Mouse (Mus musculus) limb, embryonic 11.5 days (tissue): ENCODE measurements around the gene Slc7a5. TPM values are rescaled to one million over a fixed set of nuclear protein-coding genes. Genes with fewer than 3 reads are reported as not detected.

Experiments used
- ATAC-seq: fragments of 200-750 bp; cut with Nextera tagmentation; 2 replicates; pipeline ENCODE4 v1.8.0; 2017; ENCODE audit warnings: low read depth; ENCODE audit not compliant: insufficient number of reproducible peaks, low FRiP score, low TSS enrichment
- DNase-seq: peaks from one replicate; pipeline ENCODE4 v3.0.0-alpha.2; 2015; ENCODE audit warnings: low spot score
- H3K27ac ChIP-seq: fragments of 300-500 bp; sonication (generic); replicated peaks from 2 replicates; pipeline ENCODE4 v1.5.1; 2014; ENCODE audit warnings: low read depth, mild to moderate bottlenecking, low read length
- H3K27me3 ChIP-seq: fragments of 300-500 bp; sonication (generic); 2 replicates; pipeline ENCODE4 v1.6.1; 2014; ENCODE audit warnings: mild to moderate bottlenecking, low read length, mixed read lengths; ENCODE audit not compliant: control insufficient read depth, insufficient read depth
- H3K36me3 ChIP-seq: fragments of 300-500 bp; sonication (generic); 2 replicates; pipeline ENCODE4 v1.6.1; 2014; ENCODE audit warnings: mild to moderate bottlenecking, low read length, moderate library complexity, mixed read lengths; ENCODE audit not compliant: control insufficient read depth, insufficient read depth
- H3K4me1 ChIP-seq: fragments of 300-500 bp; sonication (generic); 2 replicates; pipeline ENCODE4 v1.6.1; 2014; ENCODE audit warnings: low read length, mixed read lengths; ENCODE audit not compliant: control insufficient read depth, insufficient read depth
- H3K4me2 ChIP-seq: fragments of 300-500 bp; sonication (generic); 2 replicates; pipeline ENCODE4 v1.6.1; 2014; ENCODE audit warnings: low read depth, mild to moderate bottlenecking, moderate library complexity; ENCODE audit not compliant: severe bottlenecking
- H3K4me3 ChIP-seq: fragments of 300-500 bp; sonication (generic); 2 replicates; pipeline ENCODE4 v1.5.1; 2014; ENCODE audit warnings: low read depth, low read length
- H3K9ac ChIP-seq: fragments of 300-500 bp; sonication (generic); 2 replicates; pipeline ENCODE4 v1.6.1; 2014; ENCODE audit warnings: mild to moderate bottlenecking, low read length
- H3K9me3 ChIP-seq: fragments of 300-500 bp; sonication (generic); 2 replicates; pipeline ENCODE4 v1.6.1; 2016; ENCODE audit warnings: low read length; ENCODE audit not compliant: control insufficient read depth
- WGBS: fragments of 180-500 bp; shearing (Covaris S2); extraction: QIAGEN DNeasy Blood & Tissue Kit; methylation state at CpG from one replicate; pipeline ENCODE4 v1.1.7; 2014; 5-methylcytosine and 5-hydroxymethylcytosine counted together
- polyA plus RNA-seq: library from polyadenylated mRNA; unstranded; fragments of >200 nt; fragmentation: Nextera tagmentation; extraction: Ambion mirVana; gene quantifications from 2 replicates; pipeline ENCODE4 v1.2.1, GENCODE M21; 2014

Slc7a5 gene
- polyA plus RNA-seq, 1 experiment from 2014 or later: 15.2 TPM

DNA sequence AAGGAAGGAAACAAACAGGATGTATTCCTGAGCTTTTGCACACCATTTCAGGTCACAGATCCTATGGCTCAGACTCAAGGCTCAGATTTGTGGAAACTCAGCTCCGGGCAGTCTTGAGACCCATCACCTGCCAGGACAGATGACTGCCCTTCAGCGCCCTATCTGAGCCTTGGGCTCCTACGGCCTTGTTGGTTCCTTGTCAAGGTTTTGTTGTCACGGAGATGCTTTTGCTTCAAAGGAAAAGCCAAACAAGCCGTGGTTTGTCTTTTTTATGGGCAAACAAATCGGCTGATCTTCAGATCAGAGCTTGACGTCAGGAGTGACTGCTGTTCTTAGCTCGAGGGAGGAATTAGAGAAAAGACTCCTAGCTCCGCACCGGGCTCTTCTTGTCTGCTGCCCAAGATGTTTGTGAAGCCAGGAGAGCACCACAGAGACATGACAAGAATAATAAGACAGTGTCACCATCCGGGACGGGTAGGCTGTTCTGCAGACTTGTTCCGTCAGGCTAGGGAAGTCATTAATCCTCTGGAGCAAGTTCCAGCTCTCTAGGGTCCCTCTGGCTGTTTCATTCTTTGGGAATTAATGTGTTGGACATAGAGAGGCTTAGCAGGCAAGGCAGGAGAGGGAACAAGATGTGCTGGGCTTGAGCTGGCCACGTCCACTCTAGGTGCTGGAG, 51.3 kb downstream of the Slc7a5 start:
- no peaks in the 10 kb centered on the region for H3K4me1 ChIP-seq
- no peak overlapping the region for H3K4me3 ChIP-seq
- no peak overlapping the region for H3K4me2 ChIP-seq
- ATAC-seq: no peak
- DNase-seq: no peak
- H3K9me3 ChIP-seq: no peaks in the 10 kb centered on the region
- WGBS: 85% methylated on average over 14 of the region's 14 CpGs
- H3K27ac ChIP-seq: no peak overlapping the region
- H3K27me3 ChIP-seq: no peaks in the 10 kb centered on the region
- H3K36me3 ChIP-seq: no peaks in the 10 kb centered on the region
- no peak overlapping the region for H3K9ac ChIP-seq

DNA sequence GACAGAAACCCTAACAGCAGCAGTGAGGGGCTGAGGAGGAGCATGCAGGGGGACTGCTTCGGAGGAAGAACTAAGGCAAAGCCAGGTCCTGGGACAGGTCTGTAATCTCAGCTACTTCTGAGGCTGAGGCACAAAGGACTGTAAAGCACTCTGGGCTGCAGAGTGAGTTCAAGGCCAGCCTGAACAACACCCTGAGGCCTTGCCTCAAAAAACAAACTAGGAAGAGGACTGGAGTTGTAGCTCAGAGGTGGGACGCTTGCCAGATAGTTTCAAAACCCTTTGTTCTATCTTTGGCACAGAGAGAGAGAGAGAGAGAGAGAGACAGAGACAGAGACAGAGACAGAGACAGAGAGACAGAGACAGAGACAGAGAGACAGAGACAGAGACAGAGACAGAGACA, 53.9 kb downstream of the Slc7a5 start:
- H3K27ac ChIP-seq: no peak overlapping the region
- 86% methylated on average over 2 of the region's 2 CpGs for WGBS

DNA sequence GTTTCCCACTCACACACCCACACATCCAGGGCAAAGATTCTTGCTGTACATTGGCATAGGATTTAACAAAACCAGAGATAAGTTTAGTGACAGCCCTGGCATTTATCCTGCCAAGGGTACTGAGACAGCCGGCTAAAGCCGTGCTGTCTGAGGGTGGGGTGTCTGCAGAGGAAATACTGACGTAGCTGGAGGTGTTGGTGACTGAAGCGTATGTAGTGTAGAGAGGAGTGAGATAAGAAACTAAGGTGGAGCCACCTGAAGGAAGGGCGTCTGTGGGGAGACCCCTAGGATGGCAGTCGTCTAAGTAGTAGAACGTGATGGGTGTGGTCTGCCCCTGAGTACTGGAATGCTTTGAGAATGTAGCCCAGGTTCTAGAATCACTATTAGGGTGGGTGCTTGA, 55.0 kb downstream of the Slc7a5 start:
- ATAC-seq (no peak), DNase-seq (no peak)
- Histone ChIP-seq H3K36me3 (no peaks in the 10 kb centered on the region), H3K27me3 (no peaks in the 10 kb centered on the region), H3K9ac (no peak overlapping the region), H3K27ac (no peak overlapping the region), H3K4me2 (no peak overlapping the region), H3K4me1 (no peaks in the 10 kb centered on the region), H3K9me3 (no peaks in the 10 kb centered on the region), H3K4me3 (no peak overlapping the region)
- 61% methylated on average over 7 of the region's 7 CpGs for WGBS

More for the DNA sequence above, 53.9 kb downstream of the Slc7a5 start:
- no peaks in the 10 kb centered on the region for H3K4me1 ChIP-seq
- ATAC-seq: no peak
- H3K9me3 ChIP-seq: no peaks in the 10 kb centered on the region
- no peaks in the 10 kb centered on the region for H3K36me3 ChIP-seq
- H3K9ac ChIP-seq: no peak overlapping the region
- H3K4me3 ChIP-seq: no peak overlapping the region
- no peak for DNase-seq
- no peaks in the 10 kb centered on the region for H3K27me3 ChIP-seq
- no peak overlapping the region for H3K4me2 ChIP-seq

DNA sequence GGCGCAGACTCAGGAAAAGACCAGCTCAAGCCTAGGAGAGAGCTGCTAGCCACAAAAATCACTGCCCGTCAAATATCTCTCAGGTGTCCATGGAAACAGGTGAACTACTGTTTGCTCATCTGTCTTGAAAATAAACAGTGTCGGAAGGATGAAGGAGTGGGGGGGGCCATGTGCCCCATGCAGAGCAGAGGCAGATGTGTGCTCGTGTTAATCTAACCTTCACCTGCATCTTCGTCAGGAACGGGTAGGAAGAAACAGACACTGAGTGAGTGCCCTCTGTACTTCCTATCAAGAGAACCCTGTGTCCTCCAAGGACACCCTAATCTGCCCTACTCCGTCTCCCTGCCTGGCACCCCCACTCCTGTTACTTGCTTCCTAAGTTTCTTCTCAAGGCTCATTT, 55.8 kb downstream of the Slc7a5 start:
- no peak for ATAC-seq
- Histone ChIP-seq H3K9ac (no peak overlapping the region; the same call in 1 of the 2 replicates), H3K4me3 (no peak overlapping the region), H3K27ac (no peak overlapping the region), H3K27me3 (no peaks in the 10 kb centered on the region), H3K4me2 (0 out of 2 replicates have a peak overlapping the region, but pooled peaks have one; percentile 2), H3K9me3 (no peaks in the 10 kb centered on the region), H3K36me3 (no peaks in the 10 kb centered on the region), H3K4me1 (no peaks in the 10 kb centered on the region)
- DNase-seq: no peak
- WGBS: 58% methylated on average over 7 of the region's 7 CpGs

DNA sequence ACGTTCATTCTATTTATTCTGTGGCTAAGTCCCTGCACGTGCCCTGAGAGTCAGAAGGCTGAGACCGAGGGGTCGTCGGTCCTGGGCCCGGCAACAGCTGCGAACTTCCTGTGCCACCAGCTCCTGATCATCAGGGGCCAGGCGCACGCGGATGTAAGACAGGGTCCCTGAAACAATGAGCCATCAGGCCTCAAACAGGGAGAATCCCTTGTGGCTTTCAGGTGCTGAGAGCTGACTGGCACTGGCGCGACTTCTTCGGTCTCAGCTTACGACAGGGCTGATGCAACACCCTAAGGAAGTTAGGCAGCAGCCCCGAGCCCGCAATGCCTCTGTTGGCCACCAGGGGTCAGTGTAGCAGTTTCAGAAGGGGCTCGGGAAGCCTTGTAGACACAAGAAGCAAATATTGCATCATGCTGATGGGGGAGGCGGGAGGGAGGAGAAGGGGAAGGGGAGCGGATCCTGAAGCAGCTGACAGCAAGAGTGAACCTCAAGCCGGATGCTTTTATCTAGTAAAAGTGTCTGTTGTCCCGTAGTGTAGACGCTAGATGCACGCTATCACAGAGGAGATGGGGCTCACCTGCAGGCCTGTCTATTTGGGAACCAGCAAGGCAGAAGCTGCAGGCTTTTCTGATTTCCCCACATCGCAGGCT, 56.5 kb downstream of the Slc7a5 start:
- DNase-seq (peak; percentile 100), ATAC-seq (peak; percentile 59)
- Histone ChIP-seq H3K9ac (peak overlapping the region; percentile 53), H3K4me2 (peak overlapping the region; percentile 53), H3K36me3 (no peaks in the 10 kb centered on the region), H3K9me3 (no peaks in the 10 kb centered on the region), H3K4me3 (peak overlapping the region; percentile 14; the same call in 1 of the 2 replicates), H3K27me3 (no peaks in the 10 kb centered on the region), H3K27ac (no peak overlapping the region), H3K4me1 (no peaks in the 10 kb centered on the region)
- 3% methylated on average over 24 of the region's 24 CpGs for WGBS

DNA sequence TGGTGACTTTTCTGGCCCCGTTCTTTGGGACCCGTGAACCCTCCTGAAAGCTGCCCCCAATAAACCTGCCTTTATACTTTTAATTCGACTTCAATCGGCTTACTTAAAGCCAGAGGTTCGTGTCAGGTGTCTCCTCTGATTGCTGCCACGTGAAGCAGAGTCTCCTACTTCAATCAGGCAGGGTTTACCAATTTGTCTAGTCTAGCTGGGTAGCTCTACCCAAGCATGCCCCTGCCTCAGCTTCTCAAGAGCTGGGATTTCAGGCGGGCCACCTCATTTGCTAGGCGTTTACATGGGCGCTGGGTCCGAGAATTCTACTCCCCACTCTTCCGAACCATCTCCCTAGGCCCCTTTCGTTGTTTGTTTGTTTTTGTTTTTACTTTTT, 57.1 kb downstream of the Slc7a5 start:
- H3K27ac ChIP-seq: no peak overlapping the region
- WGBS: 46% methylated on average over 12 of the region's 12 CpGs
- peak overlapping the region; percentile 53; the same call in 1 of the 2 replicates for H3K9ac ChIP-seq
- H3K4me1 ChIP-seq: no peaks in the 10 kb centered on the region
- no peak overlapping the region for H3K4me3 ChIP-seq
- no peaks in the 10 kb centered on the region for H3K27me3 ChIP-seq
- ATAC-seq (no peak), DNase-seq (no peak)
- no peaks in the 10 kb centered on the region for H3K36me3 ChIP-seq
- H3K9me3 ChIP-seq: no peaks in the 10 kb centered on the region
- peak overlapping the region; percentile 53 for H3K4me2 ChIP-seq

DNA sequence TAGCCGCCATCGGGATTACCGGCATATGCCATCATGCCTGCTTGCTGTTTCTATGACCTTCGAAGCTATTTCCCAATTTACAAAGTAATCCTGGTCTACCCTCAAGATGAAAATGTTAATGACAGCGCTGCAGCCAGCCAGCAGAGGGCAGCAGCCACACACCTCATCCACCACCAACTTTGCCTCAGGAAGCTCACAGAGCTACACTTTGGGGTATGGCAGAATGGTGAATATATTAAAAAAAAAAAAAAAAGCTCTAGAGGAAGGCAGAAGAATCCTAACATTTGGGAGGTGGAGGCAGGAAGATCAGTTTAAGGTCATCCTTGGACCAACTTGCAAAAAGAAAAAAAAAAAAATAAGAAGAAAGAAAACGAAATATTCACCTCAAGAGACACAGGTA, 57.5 kb downstream of the Slc7a5 start:
- ATAC-seq (no peak), DNase-seq (peak; percentile 87)
- no peaks in the 10 kb centered on the region for H3K4me1 ChIP-seq
- no peak overlapping the region for H3K27ac ChIP-seq
- no peaks in the 10 kb centered on the region for H3K36me3 ChIP-seq
- H3K9me3 ChIP-seq: no peaks in the 10 kb centered on the region
- H3K9ac ChIP-seq: no peak overlapping the region
- H3K4me2 ChIP-seq: no peak overlapping the region
- H3K4me3 ChIP-seq: no peak overlapping the region
- WGBS: 13% methylated on average over 6 of the region's 6 CpGs
- no peaks in the 10 kb centered on the region for H3K27me3 ChIP-seq

DNA sequence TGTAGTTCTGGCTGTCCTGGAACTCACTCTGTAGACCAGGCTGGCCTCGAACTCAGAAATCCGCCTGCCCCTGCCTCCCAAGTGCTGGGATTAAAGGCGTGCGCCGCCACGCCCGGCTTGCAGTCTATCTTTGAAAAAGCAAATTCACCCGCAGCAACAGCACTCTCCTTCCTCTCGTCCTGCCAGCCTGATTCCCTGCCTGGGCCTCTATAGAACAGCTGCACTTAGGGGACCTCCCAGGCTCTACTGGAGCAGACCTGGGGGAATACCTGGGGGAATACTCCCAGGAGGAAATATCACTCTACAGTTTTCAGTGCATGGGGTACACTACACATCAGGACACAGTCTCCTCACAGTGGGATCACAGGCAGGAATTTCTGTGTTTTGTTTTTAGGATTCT, 58.2 kb downstream of the Slc7a5 start:
- no peak overlapping the region for H3K27ac ChIP-seq
- no peaks in the 10 kb centered on the region for H3K27me3 ChIP-seq
- WGBS: 74% methylated on average over 9 of the region's 9 CpGs
- H3K4me3 ChIP-seq: no peak overlapping the region
- H3K9ac ChIP-seq: no peak overlapping the region
- no peak overlapping the region for H3K4me2 ChIP-seq
- H3K4me1 ChIP-seq: no peaks in the 10 kb centered on the region
- ATAC-seq (no peak), DNase-seq (no peak)
- no peaks in the 10 kb centered on the region for H3K9me3 ChIP-seq
- no peaks in the 10 kb centered on the region for H3K36me3 ChIP-seq
